Mouse (Mus musculus) heart, embryonic 12.5 days (tissue): ENCODE data around the gene Tlr5. TPM values are rescaled to one million over a fixed set of nuclear protein-coding genes. Genes with fewer than 3 reads are reported as not detected.

Source experiments
- ATAC-seq: fragments of 200-750 bp; cut with Nextera tagmentation; 2 replicates; pipeline ENCODE4 v1.8.0; 2017; ENCODE audit warnings: moderate TSS enrichment, moderate library complexity; ENCODE audit not compliant: insufficient number of reproducible peaks, low FRiP score
- H3K27ac ChIP-seq: fragments of 300-500 bp; sonication (generic); 2 replicates; pipeline ENCODE4 v1.5.1; 2016; ENCODE audit warnings: mild to moderate bottlenecking, moderate library complexity; ENCODE audit not compliant: poor library complexity, severe bottlenecking
- H3K27me3 ChIP-seq: fragments of 300-500 bp; sonication (generic); replicated peaks from 2 replicates; pipeline ENCODE4 v1.6.1; 2016; ENCODE audit warnings: mild to moderate bottlenecking, moderate library complexity
- H3K36me3 ChIP-seq: fragments of 300-500 bp; sonication (generic); 2 replicates; pipeline ENCODE4 v1.6.1; 2016; ENCODE audit warnings: mild to moderate bottlenecking, moderate library complexity
- H3K4me1 ChIP-seq: fragments of 300-500 bp; sonication (generic); replicated peaks from 2 replicates; pipeline ENCODE4 v1.6.1; 2016; ENCODE audit warnings: mild to moderate bottlenecking
- H3K4me2 ChIP-seq: fragments of 300-500 bp; sonication (generic); 2 replicates; pipeline ENCODE4 v1.6.1; 2016; ENCODE audit warnings: mild to moderate bottlenecking, moderate library complexity
- H3K4me3 ChIP-seq: fragments of 300-500 bp; sonication (generic); 2 replicates; pipeline ENCODE4 v1.5.1; 2016; ENCODE audit warnings: mild to moderate bottlenecking
- H3K9ac ChIP-seq: fragments of 300-500 bp; sonication (generic); 2 replicates; pipeline ENCODE4 v1.6.1; 2016; ENCODE audit warnings: mild to moderate bottlenecking, moderate library complexity
- H3K9me3 ChIP-seq: fragments of 300-500 bp; sonication (generic); replicated peaks from 2 replicates; pipeline ENCODE4 v1.6.1; 2016; ENCODE audit warnings: mild to moderate bottlenecking, moderate library complexity
- WGBS: fragments of 180-500 bp; shearing (Covaris S2); methylation state at CpG from one replicate; pipeline ENCODE4 v1.1.7; 2016; 5-methylcytosine and 5-hydroxymethylcytosine counted together
- polyA plus RNA-seq: library from polyadenylated mRNA; unstranded; fragments of >200 nt; fragmentation: Nextera tagmentation; extraction: Ambion mirVana; gene quantifications from 2 replicates; pipeline ENCODE4 v1.2.1, GENCODE M21; 2016

Tlr5 gene
- polyA plus RNA-seq, 1 experiment from 2014 or later: 4.2 TPM

DNA sequence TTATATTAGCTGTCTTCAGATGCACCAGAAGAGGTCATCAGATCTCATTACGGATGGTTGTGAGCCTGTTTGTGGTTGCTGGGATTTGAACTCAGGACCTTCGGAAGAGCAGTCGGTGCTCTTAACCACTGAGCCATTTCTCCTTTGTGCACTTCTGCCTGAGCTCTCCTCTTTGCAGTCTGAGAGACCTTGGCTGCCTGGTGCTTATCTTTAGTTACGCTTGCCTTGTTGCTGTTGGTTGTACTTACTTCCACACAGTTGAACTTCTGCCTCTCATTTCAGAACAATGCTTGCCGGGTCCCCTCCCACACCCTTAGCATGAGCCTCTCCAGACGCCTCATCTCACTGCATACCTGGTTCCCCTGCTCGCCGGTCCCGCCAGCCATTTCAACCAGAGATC lies 14.1 kb downstream of the Tlr5 start:
- Histone ChIP-seq H3K4me2 (no peak overlapping the region), H3K27me3 (no peaks in the 10 kb centered on the region), H3K27ac (no peak overlapping the region), H3K9me3 (no peaks in the 10 kb centered on the region), H3K36me3 (peaks cover 26% of the 10 kb centered on the region), H3K4me1 (no peaks in the 10 kb centered on the region), H3K9ac (no peak overlapping the region), H3K4me3 (no peak overlapping the region)
- WGBS: 75% methylated on average over 9 of the region's 9 CpGs
- ATAC-seq: no peak

DNA sequence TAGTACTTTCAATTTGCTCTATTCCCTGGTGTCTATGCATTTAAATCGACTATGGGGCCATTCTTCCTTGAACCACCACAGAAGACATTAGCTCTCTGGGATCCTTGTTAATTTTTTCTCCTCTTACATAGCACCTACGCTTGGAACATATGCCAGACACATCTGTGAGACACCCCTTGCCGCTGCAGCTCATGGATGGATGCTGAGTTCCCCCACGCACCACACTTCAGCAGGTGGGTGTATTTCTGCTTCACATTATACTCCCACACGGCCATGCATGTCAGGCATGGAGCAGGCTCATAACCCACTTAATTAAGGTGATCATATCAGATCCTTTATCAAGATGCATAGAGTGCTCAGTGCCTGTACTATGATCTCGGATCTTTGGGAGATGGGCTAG lies 17.7 kb downstream of the Tlr5 start:
- ATAC-seq: no peak
- peaks cover 51% of the 10 kb centered on the region for H3K36me3 ChIP-seq
- H3K9me3 ChIP-seq: no peaks in the 10 kb centered on the region
- WGBS: 82% methylated on average over 6 of the region's 6 CpGs
- no peak overlapping the region for H3K4me3 ChIP-seq
- H3K4me2 ChIP-seq: no peak overlapping the region
- no peaks in the 10 kb centered on the region for H3K27me3 ChIP-seq
- H3K4me1 ChIP-seq: no peaks in the 10 kb centered on the region
- H3K9ac ChIP-seq: no peak overlapping the region
- H3K27ac ChIP-seq: no peak overlapping the region

DNA sequence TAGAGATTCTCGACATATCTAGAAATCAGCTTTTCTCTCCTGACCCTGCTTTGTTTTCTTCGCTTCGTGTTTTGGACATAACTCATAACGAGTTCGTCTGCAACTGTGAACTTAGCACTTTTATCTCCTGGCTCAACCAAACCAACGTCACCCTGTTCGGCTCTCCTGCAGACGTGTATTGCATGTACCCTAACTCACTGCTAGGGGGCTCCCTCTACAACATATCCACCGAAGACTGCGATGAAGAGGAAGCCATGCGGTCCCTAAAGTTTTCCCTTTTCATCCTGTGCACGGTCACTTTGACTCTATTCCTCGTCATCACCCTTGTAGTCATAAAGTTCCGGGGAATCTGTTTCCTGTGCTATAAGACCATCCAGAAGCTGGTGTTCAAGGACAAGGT lies 20.2 kb downstream of the Tlr5 start:
- Histone ChIP-seq H3K36me3 (peaks cover 44% of the 10 kb centered on the region), H3K4me3 (no peak overlapping the region), H3K9me3 (no peaks in the 10 kb centered on the region), H3K4me2 (no peak overlapping the region), H3K9ac (no peak overlapping the region), H3K27me3 (no peaks in the 10 kb centered on the region), H3K27ac (no peak overlapping the region), H3K4me1 (no peaks in the 10 kb centered on the region)
- no peak for ATAC-seq
- 77% methylated on average over 14 of the region's 14 CpGs for WGBS

DNA sequence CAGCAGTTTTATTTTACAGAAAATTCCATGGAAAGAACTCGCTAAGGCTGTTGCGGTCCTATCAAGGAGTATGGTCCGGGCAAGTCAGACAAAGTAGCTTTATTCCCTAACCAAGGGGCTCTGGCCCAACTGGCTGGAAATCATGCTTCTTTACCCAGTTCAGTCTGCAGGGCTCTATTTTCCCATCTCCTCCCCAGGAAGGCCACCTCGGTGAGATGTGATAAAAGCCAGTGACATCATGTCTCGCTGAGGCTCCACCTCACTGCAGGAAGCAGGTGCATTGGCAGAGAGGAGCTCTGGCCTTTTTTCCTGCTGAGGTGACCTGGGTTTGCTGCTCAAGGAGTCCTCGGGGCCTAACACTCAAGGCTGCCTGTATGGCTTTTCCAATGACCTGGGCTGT lies 26.1 kb downstream of the Tlr5 start:
- ATAC-seq: no peak
- no peak overlapping the region for H3K9ac ChIP-seq
- no peaks in the 10 kb centered on the region for H3K9me3 ChIP-seq
- no peak overlapping the region for H3K27ac ChIP-seq
- WGBS: 52% methylated on average over 6 of the region's 6 CpGs
- H3K36me3 ChIP-seq: peaks cover 7% of the 10 kb centered on the region
- no peak overlapping the region for H3K4me3 ChIP-seq
- peaks cover 9% of the 10 kb centered on the region for H3K4me1 ChIP-seq
- no peaks in the 10 kb centered on the region for H3K27me3 ChIP-seq
- H3K4me2 ChIP-seq: no peak overlapping the region

DNA sequence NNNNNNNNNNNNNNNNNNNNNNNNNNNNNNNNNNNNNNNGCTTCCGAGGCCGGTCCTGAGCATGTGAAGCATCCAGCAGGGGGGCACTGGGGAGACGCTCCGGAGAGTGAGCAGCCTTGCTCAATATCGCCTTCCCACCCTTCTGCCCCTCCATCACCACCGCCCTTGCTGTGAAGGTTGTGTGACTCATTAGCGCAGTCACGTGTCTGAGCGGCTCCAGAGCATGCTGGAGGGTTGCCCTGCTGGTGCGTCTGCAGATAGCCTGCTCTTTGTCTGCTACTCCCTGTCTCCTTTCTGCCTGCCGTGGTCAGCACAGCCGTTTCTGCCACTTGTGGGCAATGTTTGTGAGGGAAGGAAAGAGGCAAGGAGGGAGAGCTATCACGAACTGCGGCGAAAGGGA lies 28.4 kb downstream of the Tlr5 start:
- Histone ChIP-seq H3K4me1 (peaks cover 18% of the 10 kb centered on the region), H3K4me2 (peak overlapping the region; percentile 67), H3K27me3 (no peaks in the 10 kb centered on the region), H3K27ac (peak overlapping the region; percentile 81), H3K9ac (peak overlapping the region; percentile 57; the same call in 1 of the 2 replicates), H3K9me3 (no peaks in the 10 kb centered on the region), H3K4me3 (peak overlapping the region; percentile 29), H3K36me3 (no peaks in the 10 kb centered on the region)
- peak; percentile 93 for ATAC-seq
- under 1% methylated on average over 13 of the region's 15 CpGs for WGBS

DNA sequence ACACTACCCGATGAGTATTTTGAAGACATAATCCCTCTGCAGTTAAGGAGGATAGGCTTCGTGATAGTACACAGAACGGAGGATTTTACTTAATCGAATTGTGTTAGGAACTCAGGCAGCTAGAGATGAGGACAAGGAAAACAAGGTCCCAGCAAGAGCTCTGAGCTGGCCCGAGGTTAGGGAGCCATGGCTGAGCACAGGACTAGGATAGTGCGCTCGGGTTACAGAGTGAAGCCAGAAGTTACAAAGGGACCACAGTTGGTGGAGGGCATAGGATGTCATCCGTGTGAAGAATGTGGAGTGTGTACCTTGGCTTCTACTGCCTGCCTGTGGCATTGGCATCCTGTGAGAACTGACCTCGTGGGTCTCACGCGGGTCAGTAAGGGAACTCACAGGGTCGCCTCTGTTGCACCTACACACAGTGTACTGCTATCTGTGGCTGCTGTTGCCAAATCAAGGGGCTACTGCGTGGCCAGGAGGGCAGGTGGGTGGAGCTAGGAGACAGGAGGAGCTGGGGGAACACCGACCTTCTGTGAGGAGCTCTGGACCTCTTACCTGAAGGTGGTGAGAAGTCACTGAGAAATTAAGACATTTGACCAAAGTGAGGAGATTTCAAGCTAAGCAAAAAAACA lies 29.0 kb downstream of the Tlr5 start:
- H3K9ac ChIP-seq: peak overlapping the region; percentile 57; the same call in 1 of the 2 replicates
- H3K9me3 ChIP-seq: no peaks in the 10 kb centered on the region
- 38% methylated on average over 14 of the region's 14 CpGs for WGBS
- peak overlapping the region; percentile 29 for H3K4me3 ChIP-seq
- peaks cover 18% of the 10 kb centered on the region for H3K4me1 ChIP-seq
- ATAC-seq: 0 out of 2 replicates have a peak, but pooled peaks have one; percentile 27
- H3K27me3 ChIP-seq: no peaks in the 10 kb centered on the region
- H3K36me3 ChIP-seq: no peaks in the 10 kb centered on the region
- H3K27ac ChIP-seq: peak overlapping the region; percentile 81
- peak overlapping the region; percentile 67 for H3K4me2 ChIP-seq

DNA sequence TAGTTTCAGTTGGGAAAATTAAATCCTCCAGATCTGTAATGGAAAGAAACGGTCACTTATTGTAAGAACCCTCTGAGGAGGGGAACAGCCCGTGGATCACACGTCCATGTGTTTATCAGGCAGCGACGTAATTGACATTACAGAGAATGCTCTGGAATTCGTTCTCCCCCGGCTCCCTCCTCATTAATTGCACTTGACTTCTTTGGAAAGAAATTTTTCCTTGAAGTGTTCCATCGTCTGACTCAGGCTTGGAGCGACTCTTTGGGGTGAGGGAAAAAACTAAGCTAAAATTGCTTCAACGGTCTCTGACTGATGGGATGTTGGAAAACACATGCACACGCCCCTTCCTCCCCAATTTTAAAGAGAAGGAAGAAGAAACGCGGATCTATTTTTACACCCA lies 31.7 kb downstream of the Tlr5 start:
- Histone ChIP-seq H3K4me2 (no peak overlapping the region), H3K9me3 (no peaks in the 10 kb centered on the region), H3K36me3 (no peaks in the 10 kb centered on the region), H3K9ac (no peak overlapping the region), H3K4me1 (peaks cover 18% of the 10 kb centered on the region), H3K27ac (no peak overlapping the region), H3K4me3 (no peak overlapping the region), H3K27me3 (no peaks in the 10 kb centered on the region)
- 30% methylated on average over 13 of the region's 13 CpGs for WGBS
- no peak for ATAC-seq

DNA sequence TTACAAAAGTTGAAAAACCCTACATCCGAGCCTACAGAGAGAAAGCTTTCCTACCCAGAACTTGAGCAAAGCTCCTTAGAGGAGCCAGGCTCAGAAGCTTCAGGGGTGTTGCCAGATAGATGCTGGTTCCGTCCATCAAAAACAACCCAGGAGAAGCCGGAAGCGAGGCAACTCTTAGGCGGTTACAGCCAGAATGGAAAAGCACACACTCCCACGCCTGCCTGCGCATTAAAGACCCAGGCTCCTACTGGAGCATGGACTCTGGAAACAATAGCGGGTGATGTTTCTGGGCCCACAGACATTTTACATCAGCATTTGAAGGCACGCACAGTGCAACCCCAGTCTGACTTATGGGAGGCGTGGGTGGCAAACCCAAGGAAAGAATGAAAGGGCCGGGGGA lies 32.2 kb downstream of the Tlr5 start:
- H3K36me3 ChIP-seq: no peaks in the 10 kb centered on the region
- WGBS: 74% methylated on average over 11 of the region's 11 CpGs
- H3K27me3 ChIP-seq: no peaks in the 10 kb centered on the region
- no peak overlapping the region for H3K4me3 ChIP-seq
- no peak overlapping the region for H3K27ac ChIP-seq
- no peak overlapping the region for H3K4me2 ChIP-seq
- H3K9ac ChIP-seq: no peak overlapping the region
- peaks cover 18% of the 10 kb centered on the region for H3K4me1 ChIP-seq
- H3K9me3 ChIP-seq: no peaks in the 10 kb centered on the region
- no peak for ATAC-seq

DNA sequence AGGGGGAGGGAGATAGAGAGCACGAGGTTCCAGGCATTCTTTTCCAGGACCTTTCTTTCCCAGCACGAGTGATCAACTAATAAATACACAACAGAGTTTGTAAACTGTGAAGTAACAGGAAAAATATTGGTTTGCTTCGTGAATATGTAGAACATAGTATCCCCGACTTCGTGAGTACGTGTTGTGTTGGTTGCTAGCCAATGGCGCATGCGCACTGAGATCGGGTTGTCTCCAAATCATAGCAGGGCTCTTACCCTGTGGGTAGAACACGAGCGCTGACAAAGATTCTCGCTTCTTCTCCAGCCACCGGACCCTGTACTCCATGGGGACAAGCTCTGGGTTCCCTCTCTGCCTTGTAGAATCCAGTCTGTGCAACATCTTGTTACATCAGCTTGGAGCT lies 33.2 kb downstream of the Tlr5 start:
- 85% methylated on average over 13 of the region's 13 CpGs for WGBS
- H3K27ac ChIP-seq: no peak overlapping the region

DNA sequence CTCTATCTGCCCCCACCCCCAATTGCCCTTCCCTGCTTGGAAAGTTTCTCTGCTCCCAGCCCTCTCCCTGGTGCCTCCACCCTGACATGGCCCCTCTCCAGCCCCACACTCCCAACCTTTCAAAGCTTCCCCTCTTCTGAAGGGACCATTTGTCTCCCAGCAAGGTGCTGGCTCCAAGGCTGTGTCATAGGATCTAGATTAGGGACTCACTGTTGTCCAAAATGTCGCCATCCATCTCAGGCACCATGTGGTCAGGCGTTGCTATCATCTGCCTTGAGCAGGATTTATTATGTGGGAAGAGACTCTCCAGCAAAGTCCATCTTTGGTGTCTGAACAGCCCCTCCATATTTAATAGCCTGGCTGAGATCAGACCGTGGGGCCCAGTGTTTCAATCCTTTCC lies 34.1 kb downstream of the Tlr5 start:
- H3K4me3 ChIP-seq: no peak overlapping the region
- no peak for ATAC-seq
- no peak overlapping the region for H3K27ac ChIP-seq

More for the DNA sequence above, 33.2 kb downstream of the Tlr5 start:
- H3K9me3 ChIP-seq: no peaks in the 10 kb centered on the region
- H3K9ac ChIP-seq: no peak overlapping the region
- ATAC-seq: no peak
- no peaks in the 10 kb centered on the region for H3K36me3 ChIP-seq
- no peaks in the 10 kb centered on the region for H3K27me3 ChIP-seq
- H3K4me3 ChIP-seq: no peak overlapping the region
- H3K4me2 ChIP-seq: no peak overlapping the region
- peaks cover 18% of the 10 kb centered on the region for H3K4me1 ChIP-seq

DNA sequence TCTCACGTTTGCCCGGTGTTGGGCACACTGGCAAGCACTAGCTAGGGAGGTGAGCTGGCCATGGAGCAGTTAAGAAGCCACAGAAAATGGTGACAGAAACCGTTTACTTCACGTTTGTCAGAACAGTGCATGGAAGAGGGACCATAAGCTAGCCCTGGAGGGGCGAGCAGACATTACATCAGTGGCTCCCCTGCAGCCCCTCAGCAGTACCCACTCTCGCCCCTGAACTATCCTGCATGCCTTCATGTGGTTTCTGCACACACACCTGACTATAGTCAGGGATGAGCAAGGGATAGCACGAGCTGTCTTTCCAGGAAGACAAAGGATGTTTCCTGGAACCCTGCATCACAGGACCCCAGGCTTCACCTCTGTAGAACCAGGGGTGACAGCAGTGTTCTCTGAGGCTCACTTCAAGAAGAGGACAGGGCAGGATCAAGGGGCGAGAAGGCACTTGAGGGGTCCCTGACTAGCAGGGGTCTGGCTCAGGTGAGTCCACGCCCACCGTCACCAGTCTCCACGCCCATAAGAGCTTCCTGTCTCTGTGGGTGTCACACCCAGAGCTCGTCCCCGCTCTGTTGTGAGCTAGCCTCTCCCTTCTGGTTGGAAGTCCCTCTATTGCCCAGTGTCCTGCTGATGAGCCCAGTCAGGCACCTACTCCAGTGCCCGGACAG lies 35.6 kb downstream of the Tlr5 start:
- no peaks in the 10 kb centered on the region for H3K9me3 ChIP-seq
- ATAC-seq: no peak
- H3K27me3 ChIP-seq: no peaks in the 10 kb centered on the region
- H3K9ac ChIP-seq: no peak overlapping the region
- H3K4me1 ChIP-seq: peaks cover 9% of the 10 kb centered on the region
- H3K36me3 ChIP-seq: no peaks in the 10 kb centered on the region
- no peak overlapping the region for H3K4me2 ChIP-seq
- no peak overlapping the region for H3K27ac ChIP-seq
- H3K4me3 ChIP-seq: no peak overlapping the region
- WGBS: 70% methylated on average over 14 of the region's 14 CpGs

More for the DNA sequence above, 34.1 kb downstream of the Tlr5 start:
- H3K27me3 ChIP-seq: no peaks in the 10 kb centered on the region
- no peak overlapping the region for H3K9ac ChIP-seq
- WGBS: 65% methylated on average over 3 of the region's 3 CpGs
- H3K4me2 ChIP-seq: no peak overlapping the region
- H3K4me1 ChIP-seq: peaks cover 12% of the 10 kb centered on the region
- no peaks in the 10 kb centered on the region for H3K9me3 ChIP-seq
- H3K36me3 ChIP-seq: no peaks in the 10 kb centered on the region
